In genomic region chr16:19995818-19996217, GRCm38 (mm10) we compare ENCODE assay signal across 30 mouse cellular contexts.
"Had no signal": no experiment of that assay in that cellular context is flagged by ENCODE, and none has a peak within 500 bp of the region (broad histone marks: within the 10 kb centered on the region; RNA-seq: fewer than 3 reads in every experiment).

No protein-coding gene starts in this region.

- H3K27ac ChIP-seq: heart, embryonic 13.5 days; heart, embryonic 15.5 days; hindbrain, embryonic 10.5 days; hindbrain, embryonic 12.5 days; hindbrain, embryonic 13.5 days; hindbrain, embryonic 14.5 days; hindbrain, embryonic 15.5 days; hindbrain, postnatal 0 days; intestine, embryonic 15.5 days; kidney, embryonic 15.5 days; kidney, postnatal 0 days; layer of hippocampus, adult 2 months; left cerebral cortex, adult 2 months had no signal

- H3K9ac ChIP-seq: heart, embryonic 12.5 days; heart, embryonic 13.5 days; heart, embryonic 15.5 days; hindbrain, embryonic 12.5 days; hindbrain, embryonic 13.5 days; hindbrain, embryonic 14.5 days; hindbrain, embryonic 15.5 days; intestine, embryonic 15.5 days; kidney, embryonic 15.5 days had no signal

- H3K9me3 ChIP-seq: heart, embryonic 12.5 days; heart, embryonic 13.5 days; heart, embryonic 15.5 days; hindbrain, embryonic 10.5 days; hindbrain, embryonic 12.5 days; hindbrain, embryonic 13.5 days; hindbrain, embryonic 15.5 days; intestine, embryonic 15.5 days; kidney, embryonic 15.5 days had no signal

- H3K4me1 ChIP-seq: heart, embryonic 12.5 days; heart, embryonic 13.5 days; heart, embryonic 15.5 days; hindbrain, embryonic 10.5 days; hindbrain, embryonic 12.5 days; hindbrain, embryonic 13.5 days; hindbrain, embryonic 15.5 days; intestine, embryonic 15.5 days; kidney, embryonic 15.5 days had no signal

- DNase-seq: heart, postnatal 10 days; heart, postnatal 14 days; heart, postnatal 36 days; heart, postnatal 4 days; kidney, adult 11 months; kidney, adult 18-20 months; kidney, adult 2 months; kidney, adult 8-10 months; kidney, adult 9 months; kidney, postnatal 10 days; kidney, postnatal 14 days; kidney, postnatal 25 days; kidney, postnatal 36 days; kidney, postnatal 4 days; layer of hippocampus, adult 9-11 months; layer of hippocampus, postnatal 36 days had no signal

- H3K36me3 ChIP-seq: heart, embryonic 12.5 days; heart, embryonic 13.5 days; heart, embryonic 15.5 days; hindbrain, embryonic 10.5 days; hindbrain, embryonic 12.5 days; hindbrain, embryonic 13.5 days; hindbrain, embryonic 15.5 days; intestine, embryonic 15.5 days; kidney, embryonic 15.5 days had no signal

- H3K4me3 ChIP-seq: heart, embryonic 12.5 days; heart, embryonic 13.5 days; heart, embryonic 15.5 days; hindbrain, embryonic 10.5 days; hindbrain, embryonic 12.5 days; hindbrain, embryonic 13.5 days; hindbrain, embryonic 15.5 days; intestine, embryonic 15.5 days; kidney, embryonic 15.5 days; layer of hippocampus, adult 2 months; left cerebral cortex, adult 2 months had no signal

- H3K27me3 ChIP-seq: heart, embryonic 12.5 days; heart, embryonic 13.5 days; heart, embryonic 15.5 days; hindbrain, embryonic 12.5 days; hindbrain, embryonic 13.5 days; hindbrain, embryonic 15.5 days; intestine, embryonic 15.5 days; kidney, embryonic 15.5 days had no signal
